15 mouse cellular contexts compared by ENCODE assay signal in genomic region chr15:84532211-84532610, GRCm38 (mm10). TPM values are rescaled to one million over a fixed set of nuclear protein-coding genes. Genes with fewer than 3 reads are reported as not detected.
DNase-seq lines count a peak whose midpoint lies in the region; ATAC-seq lines count a peak whose summit lies in the region.
"Had no signal": no experiment of that assay in that cellular context is flagged by ENCODE, and none has a peak within 500 bp of the region (broad histone marks: within the 10 kb centered on the region; RNA-seq: fewer than 3 reads in every experiment).

No protein-coding gene starts in this region.

- no peak for ATAC-seq in neural tube, embryonic 12.5 days (ENCODE audit: low FRiP score, low read depth)
- ATAC-seq: liver, embryonic 12.5 days; lung, postnatal 0 days had no signal

- DNase-seq in embryo, embryonic 11 days, result peak; percentile 34
- DNase-seq in embryo, embryonic 10 days (ENCODE audit: low spot score), result no peak
- no peak for DNase-seq in neural tube, embryonic 10.5 days (ENCODE audit: extremely low spot score, low spot score)
- DNase-seq in limb, embryonic 10.5 days (ENCODE audit: low spot score), result peak; percentile 72
- DNase-seq in retina, embryonic 14.5 days (ENCODE audit: low spot score), result peak; percentile 60
- DNase-seq in lung, postnatal 10 days, result no peak
- no peak for DNase-seq in ovary, postnatal 10 days (ENCODE audit: low spot score)
- DNase-seq: gastrocnemius, postnatal 14 days; kidney, adult 18-20 months; right cerebral cortex, postnatal 25 days; thymus, adult 2 months had no signal

- H3K27me3 ChIP-seq in neural tube, embryonic 12.5 days (replicated peaks), result no peaks in the 10 kb centered on the region
- H3K27me3 ChIP-seq in limb, embryonic 10.5 days (ENCODE audit: low read depth, poor library complexity, severe bottlenecking), result no peaks in the 10 kb centered on the region
- H3K27me3 ChIP-seq: liver, embryonic 12.5 days had no signal

- H3K4me1 ChIP-seq in neural tube, embryonic 12.5 days, result peaks cover 13% of the 10 kb centered on the region
- H3K4me1 ChIP-seq in limb, embryonic 10.5 days, result peaks cover 29% of the 10 kb centered on the region
- H3K4me1 ChIP-seq: liver, embryonic 12.5 days had no signal

- WGBS in neural tube, embryonic 12.5 days, result 72% methylated on average over 2 of the region's 2 CpGs
- WGBS in limb, embryonic 10.5 days, result 63% methylated on average over 2 of the region's 2 CpGs

- no peak overlapping the region for H3K4me3 ChIP-seq in neural tube, embryonic 12.5 days
- H3K4me3 ChIP-seq in limb, embryonic 10.5 days, result no peak overlapping the region
- H3K4me3 ChIP-seq: erythroblast, embryonic 14.5 days; liver, embryonic 12.5 days had no signal

- H3K36me3 ChIP-seq in neural tube, embryonic 12.5 days, result no peaks in the 10 kb centered on the region
- no peaks in the 10 kb centered on the region for H3K36me3 ChIP-seq in limb, embryonic 10.5 days
- H3K36me3 ChIP-seq: liver, embryonic 12.5 days had no signal

- H3K9me3 ChIP-seq in neural tube, embryonic 12.5 days, result 0 out of 2 replicates have a peak, but pooled peaks cover 4% of the 10 kb centered on the region
- H3K9me3 ChIP-seq in limb, embryonic 10.5 days (replicated peaks), result no peaks in the 10 kb centered on the region; the same call in 1 of the 2 replicates
- H3K9me3 ChIP-seq: liver, embryonic 12.5 days had no signal

- no peak overlapping the region for H3K27ac ChIP-seq in neural tube, embryonic 12.5 days
- H3K27ac ChIP-seq in limb, embryonic 10.5 days, result peak overlapping the region; percentile 1; the same call in 1 of the 2 replicates
- H3K27ac ChIP-seq: liver, embryonic 12.5 days had no signal

- H3K4me2 ChIP-seq in neural tube, embryonic 12.5 days (replicated peaks), result no peak overlapping the region
- H3K4me2 ChIP-seq: liver, embryonic 12.5 days had no signal

- peak overlapping the region; percentile 26; the same call in 1 of the 2 replicates for H3K9ac ChIP-seq in neural tube, embryonic 12.5 days
- H3K9ac ChIP-seq: liver, embryonic 12.5 days had no signal

RNA-seq across cellular contexts. Expression of gene Rtl6, which starts 25.4 kb away (rescaled TPM):
- polyA plus RNA-seq in neural tube, embryonic 12.5 days (2016; fragmentation: Nextera tagmentation; extraction: Ambion mirVana), result 45.8 and 47.4 TPM in 2 replicates
- polyA plus RNA-seq in limb, embryonic 10.5 days (2016; fragmentation: Nextera tagmentation; extraction: Ambion mirVana), result 18.7 and 27.1 TPM in 2 replicates
- polyA plus RNA-seq: erythroblast, embryonic 14.5 days had no signal

Comparison
In these comparisons a context has a peak if more than half of its experiments do, and no peak if none do; other contexts are left out.
1. DNase-seq: peak in embryo, embryonic 11 days (single experiment), limb, embryonic 10.5 days (single experiment) and retina, embryonic 14.5 days (single experiment); none in embryo, embryonic 10 days (single experiment), neural tube, embryonic 10.5 days (single experiment), lung, postnatal 10 days (single experiment) and ovary, postnatal 10 days (single experiment).